Mouse (Mus musculus): ENCODE data around the gene Ctsw.

- TF ChIP-seq POLR2A (IDR thresholded peaks at IDR 0.05; ENCODE audit: borderline replicate concordance, extremely low read depth, insufficient read depth, insufficient read length, poor library complexity, severe bottlenecking), result no peak
- TF ChIP-seq CTCF (IDR thresholded peaks at IDR 0.05; ENCODE audit: borderline replicate concordance, extremely low read depth, insufficient read depth, insufficient read length), result no peak
Observed at GRCm38 (mm10) chr19:5485371-5485770, 17.1 kb upstream of the Ctsw start.
